Mouse (Mus musculus): Measurements from ENCODE around the gene Sgsm2. TPM values are rescaled to one million over a fixed set of nuclear protein-coding genes. Genes with fewer than 3 reads are reported as not detected.

Gene Sgsm2
- polyA plus RNA-seq, 1 experiment from 2014 or later: 9.7 TPM

Small RNA genes lying within 50 kb of the gene (microRNA-seq; reads per million reads assigned to microRNA genes)
- gene Mir6926: not detected

Other genes starting within 250 kb of the Sgsm2 start
- gene Cluh, start 247.6 kb downstream of the Sgsm2 start, polyA plus RNA-seq (2015; fragmentation: Nextera tagmentation; extraction: Ambion mirVana): 9.3 and 11.8 TPM in 2 replicates
- gene Pafah1b1, start 172.4 kb downstream of the Sgsm2 start, polyA plus RNA-seq (2015; fragmentation: Nextera tagmentation; extraction: Ambion mirVana): 59.0 and 64.5 TPM in 2 replicates
- gene Mettl16, start 126.2 kb downstream of the Sgsm2 start, polyA plus RNA-seq (2015; fragmentation: Nextera tagmentation; extraction: Ambion mirVana): 54.2 and 57.5 TPM in 2 replicates
- gene Mnt, start 66.1 kb downstream of the Sgsm2 start, polyA plus RNA-seq (2015; fragmentation: Nextera tagmentation; extraction: Ambion mirVana): 6.8 and 8.1 TPM in 2 replicates
- 33.3 and 39.1 TPM in 2 replicates for gene Tsr1, start 1.0 kb upstream of the Sgsm2 start, polyA plus RNA-seq (2015; fragmentation: Nextera tagmentation; extraction: Ambion mirVana)
- gene Smg6, start 28.8 kb upstream of the Sgsm2 start, polyA plus RNA-seq (2015; fragmentation: Nextera tagmentation; extraction: Ambion mirVana): 18.3 and 20.0 TPM in 2 replicates
- 30.5 and 35.7 TPM in 2 replicates for gene Srr, start 28.9 kb upstream of the Sgsm2 start, polyA plus RNA-seq (2015; fragmentation: Nextera tagmentation; extraction: Ambion mirVana)